Mouse (Mus musculus): Measurements from ENCODE around the gene Gm5891. TPM values are rescaled to one million over a fixed set of nuclear protein-coding genes. Genes with fewer than 3 reads are reported as not detected.

Gene Gm5891
- polyA plus RNA-seq (2017; shearing (Covaris generic)), result 1 to 10 TPM in 1 of 2 experiments, under 1 TPM in 1; 0.11 to 1.3 TPM

DNA sequence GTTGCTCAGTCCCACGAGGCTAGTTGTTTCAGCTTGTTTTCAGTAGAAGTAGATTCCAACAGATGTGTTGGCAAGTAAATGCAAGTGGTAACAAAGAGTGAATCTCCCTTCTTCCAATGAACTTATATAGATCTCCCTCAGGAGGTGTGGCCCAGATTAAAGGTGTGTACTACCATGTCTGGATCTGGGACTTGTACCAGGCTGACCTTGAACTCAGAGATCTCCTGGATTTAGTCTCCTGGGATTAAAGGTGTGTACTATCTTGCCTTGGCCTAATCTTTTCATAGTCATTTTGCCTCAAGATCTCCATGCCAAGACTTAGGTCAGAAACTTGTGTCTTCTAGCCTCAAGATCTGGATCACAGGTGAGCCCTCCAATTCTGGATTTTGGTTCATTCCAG lies at the start of gene Gm5891:
Gm5891 (minus strand) TSS at position 101 of the 400 bp plus-strand sequence.

Other genes starting within 250 kb of the Gm5891 start
- gene Gm4175, start 159.8 kb downstream of the Gm5891 start, polyA plus RNA-seq (2017; shearing (Covaris generic)), result not detected
- gene Gm4177, start 124.6 kb downstream of the Gm5891 start, polyA plus RNA-seq (2017; shearing (Covaris generic)), result not detected
- gene Vmn1r135, start 88.9 kb downstream of the Gm5891 start, polyA plus RNA-seq (2017; shearing (Covaris generic)), result 1 to 10 TPM in 1 of 2 experiments, not detected in 1; 1.7 TPM
- not detected for gene Gm5725, start 77.0 kb downstream of the Gm5891 start, polyA plus RNA-seq (2017; shearing (Covaris generic))
- under 1 TPM in 1 of 2 experiments, not detected in 1; 0.32 TPM for gene Vmn1r137, start 73.3 kb upstream of the Gm5891 start, polyA plus RNA-seq (2017; shearing (Covaris generic))
- gene Vmn1r138, start 107.6 kb upstream of the Gm5891 start, polyA plus RNA-seq (2017; shearing (Covaris generic)), result under 1 TPM in 1 of 2 experiments, not detected in 1; 0.34 TPM
- not detected for gene Gm6176, start 135.0 kb upstream of the Gm5891 start, polyA plus RNA-seq (2017; shearing (Covaris generic))
- under 1 TPM; 0.23 to 0.50 TPM for gene Vmn1r139, start 147.8 kb upstream of the Gm5891 start, polyA plus RNA-seq (2017; shearing (Covaris generic))
- gene Gm16451, start 197.0 kb upstream of the Gm5891 start, polyA plus RNA-seq (2017; shearing (Covaris generic)), result not detected
- gene Gm10666, start 213.4 kb upstream of the Gm5891 start, polyA plus RNA-seq (2017; shearing (Covaris generic)), result not detected
- not detected for gene Vmn1r142, start 242.7 kb upstream of the Gm5891 start, polyA plus RNA-seq (2017; shearing (Covaris generic))

Measured in inflammation-experienced regulatory T-cells (primary cell).